Mouse (Mus musculus) spleen, adult 2 months (tissue): ENCODE data around the gene Tgif1.

Experiments used
- CTCF ChIP-seq: fragments of 200-500 bp; IDR thresholded peaks from 2 replicates; pipeline ENCODE4 v1.5.1; 2011; ENCODE audit warnings: mild to moderate bottlenecking, inconsistent platforms; ENCODE audit not compliant: insufficient read depth, insufficient read length, insufficient replicate concordance; ENCODE audit errors: extremely low read depth
- POLR2A ChIP-seq: fragments of 200-500 bp; IDR thresholded peaks from 2 replicates; pipeline ENCODE4 v1.6.1; 2011; ENCODE audit warnings: low read depth, low read length, inconsistent platforms

GRCm38 (mm10) chr17:70893151-70893550 is 39.8 kb upstream of the Tgif1 start:
- no peak for TF ChIP-seq CTCF
- no peak for TF ChIP-seq POLR2A
